Mouse (Mus musculus) brain, embryonic 14.5 days (tissue): Measurements from ENCODE around the gene Slc25a47.

ENCODE experiments used
- CTCF ChIP-seq: fragments of 200-500 bp; IDR thresholded peaks from 2 replicates; pipeline ENCODE4 v1.5.1; 2012; ENCODE audit warnings: inconsistent platforms, mild to moderate bottlenecking, moderate library complexity, borderline replicate concordance; ENCODE audit not compliant: insufficient read depth, insufficient read length; ENCODE audit errors: extremely low read depth
- POLR2A ChIP-seq: fragments of 200-500 bp; IDR thresholded peaks from 2 replicates; pipeline ENCODE4 v1.6.1; 2012; ENCODE audit warnings: mild to moderate bottlenecking, inconsistent platforms, borderline replicate concordance; ENCODE audit not compliant: poor library complexity, insufficient read depth, insufficient read length, severe bottlenecking; ENCODE audit errors: extremely low read depth

- TF ChIP-seq CTCF = no peak
- TF ChIP-seq POLR2A = no peak
Measured at GRCm38 (mm10) chr12:108885906-108886305, 50.1 kb downstream of the Slc25a47 start.
